Mouse (Mus musculus): ENCODE measurements around the gene Chmp2b.

Gene Chmp2b

DNA sequence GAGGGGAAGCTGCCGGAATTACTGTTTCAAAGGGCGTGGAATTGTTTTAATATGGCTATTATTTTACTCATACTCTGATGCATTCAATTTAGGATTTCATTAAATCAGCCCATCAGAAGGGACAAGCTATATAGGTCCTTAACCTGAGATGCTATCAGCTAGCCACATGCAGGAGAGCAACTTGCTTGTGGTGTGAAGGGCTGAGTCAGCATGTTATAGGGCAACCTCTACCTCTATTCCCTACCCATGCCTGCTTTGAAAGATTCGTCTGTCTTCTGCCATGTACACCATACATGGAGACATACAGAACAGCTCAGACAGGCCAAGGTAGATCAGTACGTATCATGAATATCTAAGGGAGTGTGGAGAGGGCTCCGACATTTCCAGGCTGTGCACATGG is 35.8 kb downstream of the Chmp2b start:
- DNase-seq (ENCODE audit: low read depth, low spot score): no peak

DNA sequence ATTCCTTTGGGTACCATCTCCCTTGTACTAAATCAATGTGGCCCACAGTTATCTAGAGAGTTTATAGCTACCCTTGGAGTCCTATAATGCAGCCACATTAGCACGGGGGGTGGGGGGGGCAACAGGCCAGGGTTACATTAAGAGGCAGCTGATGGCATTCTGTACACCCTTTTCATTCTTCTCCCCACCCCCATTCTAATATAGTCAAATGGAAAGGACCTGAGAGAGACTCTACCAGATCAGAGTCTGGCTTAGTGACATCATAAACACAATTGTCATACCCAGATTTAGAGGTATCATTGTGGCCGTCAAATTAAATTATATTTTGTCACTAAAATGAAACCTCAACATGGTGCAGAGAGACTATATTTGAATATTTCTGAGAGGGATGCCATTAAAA is 36.5 kb downstream of the Chmp2b start:
- DNase-seq (ENCODE audit: low read depth, low spot score): no peak

DNA sequence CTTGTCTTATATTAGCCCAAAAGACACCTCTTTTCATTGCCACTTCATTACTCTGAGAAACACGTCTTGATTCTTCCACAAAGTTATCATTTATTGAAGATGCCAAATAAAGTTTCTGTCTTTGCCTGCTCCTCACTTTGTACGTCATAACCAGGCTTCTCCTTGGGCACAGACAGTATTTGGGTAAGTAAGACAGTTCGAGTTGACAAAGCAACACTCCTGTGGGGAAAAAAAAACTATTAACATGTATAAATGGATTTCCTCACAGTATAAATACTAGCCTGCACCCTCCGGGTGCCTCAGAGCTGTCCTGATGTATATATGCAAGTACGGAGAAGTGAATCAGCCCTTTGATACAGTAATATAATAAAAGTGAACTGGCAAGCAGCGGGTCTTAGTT is 42.3 kb downstream of the Chmp2b start, which contains the start of gene Pou1f1:
Gene Pou1f1, plus strand, starts transcription at position 301 of the 400 bp plus-strand sequence.
- DNase-seq (ENCODE audit: low read depth, low spot score): no peak

DNA sequence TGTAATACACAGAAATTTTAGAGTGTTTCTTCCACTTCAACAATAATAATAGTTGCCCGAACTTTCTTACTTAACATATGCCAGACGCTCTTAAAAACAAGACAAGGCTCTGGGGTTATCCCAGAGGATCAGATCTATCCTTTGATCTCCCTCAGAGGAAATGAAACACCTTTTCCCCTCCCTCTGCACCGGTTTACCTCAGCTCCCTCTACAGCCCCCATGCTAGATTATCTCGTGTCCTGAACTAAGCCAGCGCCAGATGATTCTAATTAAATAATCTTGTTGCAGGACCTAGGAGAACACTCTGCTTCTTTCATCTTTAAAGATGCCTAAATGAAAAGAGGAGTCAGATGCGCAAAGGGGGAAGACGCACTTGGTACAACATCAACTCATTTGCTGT is 48.3 kb downstream of the Chmp2b start:
- DNase-seq (ENCODE audit: low read depth, low spot score): no peak

DNA sequence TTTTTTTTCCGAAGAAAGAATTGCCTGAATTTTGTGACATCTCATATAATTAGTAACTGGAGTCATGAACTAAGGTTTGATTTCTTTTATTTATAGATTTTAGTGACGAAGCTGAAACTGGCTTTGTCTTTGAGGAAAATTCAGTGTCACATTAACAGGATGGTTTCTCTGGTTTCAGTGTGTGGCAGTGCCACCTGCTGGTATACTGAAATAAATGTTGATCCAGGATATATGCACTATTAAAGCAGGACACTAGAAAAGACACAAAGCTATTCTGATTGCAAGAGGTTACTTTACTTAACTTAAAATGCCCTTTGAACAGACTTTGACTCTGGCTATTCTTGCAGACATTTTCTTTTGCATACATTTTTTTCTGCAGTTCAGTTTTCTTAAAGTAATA is 65.5 kb downstream of the Chmp2b start:
- DNase-seq (ENCODE audit: low read depth, low spot score): peak; percentile 47

DNA sequence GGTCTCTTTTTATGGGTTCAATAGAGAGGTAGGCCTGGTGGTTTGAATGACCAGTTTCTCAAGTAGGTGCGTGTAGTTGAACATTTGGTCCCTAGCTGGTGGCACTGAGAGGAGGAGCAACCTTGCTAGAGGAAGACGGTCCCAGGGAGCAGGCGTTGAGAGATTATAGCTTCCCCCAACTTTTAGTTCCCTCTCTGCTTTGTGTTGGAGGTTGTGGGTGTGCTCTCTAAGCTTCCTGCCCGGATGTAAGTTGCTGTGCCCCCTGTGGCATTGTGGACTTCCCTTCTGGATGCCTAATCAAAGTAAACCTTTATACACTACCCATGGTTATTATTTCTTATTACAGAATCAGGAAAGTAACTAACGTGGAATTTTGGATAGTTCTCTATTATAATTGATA is 66.5 kb downstream of the Chmp2b start:
- no peak for DNase-seq (ENCODE audit: low read depth, low spot score)
